Mouse (Mus musculus) gastrocnemius, postnatal 10 days (tissue): ENCODE measurements around the gene Cblc. TPM values are rescaled to one million over a fixed set of nuclear protein-coding genes. Genes with fewer than 3 reads are reported as not detected.

Experiments
- DNase-seq: peaks from one replicate; pipeline ENCODE4 v3.0.0; 2021; ENCODE audit warnings: mixed read lengths
- total RNA-seq, 2 experiments: library from RNA; stranded (reverse); gene quantifications; 2 replicates each; pipeline ENCODE4 v1.2.3; 2021

The Cblc gene
- total RNA-seq, 2 experiments from 2014 or later: 0.38 to 0.59 TPM

DNA sequence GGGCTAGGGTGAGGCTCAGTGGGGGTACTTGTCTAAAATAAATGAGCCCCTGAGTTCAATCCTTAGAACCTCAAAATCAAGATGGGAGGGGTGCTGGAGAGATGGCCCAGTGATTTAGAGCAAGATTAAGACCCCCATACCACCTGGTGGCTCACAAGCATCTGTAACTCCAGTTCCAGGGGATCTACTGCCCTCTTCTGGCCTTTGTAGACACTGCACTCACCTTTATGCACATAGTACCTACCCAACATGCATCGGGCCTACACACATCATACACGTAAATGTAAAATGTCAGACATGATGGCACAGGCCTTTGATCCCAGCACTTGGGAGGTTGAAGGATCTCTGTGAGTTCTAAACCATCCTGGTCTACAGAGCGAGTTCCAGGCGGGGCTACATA is 14.0 kb downstream of the Cblc start:
- peak; percentile 41 for DNase-seq

- DNase-seq: no peak
Measured at GRCm38 (mm10) chr7:19781741-19782140, 14.9 kb downstream of the Cblc start.

GRCm38 (mm10) chr7:19779903-19780302 is 16.7 kb downstream of the Cblc start:
- DNase-seq: no peak

DNA sequence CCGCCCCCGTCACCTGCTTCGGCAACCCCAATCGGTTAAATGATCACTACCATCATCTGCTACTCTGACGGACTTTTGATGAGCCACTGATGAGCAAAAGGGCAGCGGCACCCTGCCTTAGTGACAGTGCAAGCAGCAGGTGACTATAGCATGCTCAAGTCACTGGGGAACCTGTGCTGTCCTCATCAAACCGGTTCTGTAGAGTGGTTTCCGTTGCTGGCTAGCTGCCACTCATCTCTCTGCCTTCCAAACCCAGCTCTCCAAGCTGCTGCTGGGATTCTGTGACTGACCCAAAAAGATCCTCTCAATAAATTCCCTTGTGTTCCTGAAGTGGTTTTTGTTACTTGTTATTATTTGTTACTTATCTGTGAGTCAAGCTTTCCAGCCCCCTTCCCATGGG is 18.0 kb downstream of the Cblc start:
- DNase-seq: no peak

DNA sequence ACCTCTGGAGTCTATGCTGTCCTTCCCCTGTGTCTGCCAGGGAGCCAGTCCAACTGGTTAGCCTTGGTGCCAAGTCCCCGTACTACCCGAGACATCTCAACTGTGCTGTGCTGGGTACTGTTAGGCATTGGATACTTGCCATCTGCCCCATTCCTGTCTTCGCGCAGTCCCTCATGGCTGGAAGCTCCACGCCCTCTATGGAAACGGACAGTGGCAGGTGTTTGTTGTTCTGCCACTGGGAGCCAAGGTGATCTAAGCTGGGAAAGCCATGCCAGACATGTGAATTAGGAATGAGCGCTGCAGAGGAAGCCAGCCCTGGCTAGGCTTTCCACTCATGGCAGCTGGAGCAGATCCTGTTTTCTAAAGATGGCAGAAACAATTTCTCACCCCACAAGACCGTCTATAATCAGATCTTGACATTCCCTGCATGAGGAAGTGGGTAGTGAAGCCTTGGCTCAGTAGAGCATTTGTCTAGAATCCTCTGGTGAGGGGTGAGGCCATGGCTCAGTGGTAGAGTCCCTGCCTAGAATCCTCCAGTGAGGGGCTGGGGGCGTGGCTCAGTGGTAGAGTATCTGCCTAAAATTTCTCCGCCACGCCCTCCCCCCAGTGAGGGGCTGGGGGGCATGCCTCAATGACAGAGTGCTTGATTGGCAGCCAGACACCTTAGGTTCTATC is 19.4 kb downstream of the Cblc start:
- DNase-seq: peak; percentile 59

GRCm38 (mm10) chr7:19771682-19772081 is 24.9 kb downstream of the Cblc start:
- no peak for DNase-seq

DNA sequence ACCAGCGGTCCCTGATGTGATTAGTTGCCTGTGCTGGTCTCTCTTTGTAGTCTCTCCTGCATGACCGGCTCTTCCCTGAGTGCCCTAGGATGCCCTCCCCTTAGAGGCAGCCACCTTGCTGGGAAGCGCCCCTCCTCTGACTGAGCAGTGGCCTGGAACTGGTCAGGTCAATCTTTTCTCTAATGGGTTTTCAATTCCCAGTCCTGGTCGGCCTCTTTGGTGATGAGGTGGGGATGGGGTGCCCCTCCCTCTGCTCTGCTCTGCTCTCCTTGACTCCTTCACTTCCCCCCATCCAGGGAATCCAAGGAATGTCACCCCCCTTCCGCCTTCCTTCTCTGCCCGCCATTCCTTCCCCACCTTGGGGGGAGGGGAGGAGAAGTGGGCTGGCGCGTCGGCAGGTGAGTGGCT is 25.6 kb downstream of the Cblc start, which contains the start of gene Bcam:
Gene Bcam, minus strand, starts transcription at position 33 of the 408 bp plus-strand sequence.
- no peak for DNase-seq

DNA sequence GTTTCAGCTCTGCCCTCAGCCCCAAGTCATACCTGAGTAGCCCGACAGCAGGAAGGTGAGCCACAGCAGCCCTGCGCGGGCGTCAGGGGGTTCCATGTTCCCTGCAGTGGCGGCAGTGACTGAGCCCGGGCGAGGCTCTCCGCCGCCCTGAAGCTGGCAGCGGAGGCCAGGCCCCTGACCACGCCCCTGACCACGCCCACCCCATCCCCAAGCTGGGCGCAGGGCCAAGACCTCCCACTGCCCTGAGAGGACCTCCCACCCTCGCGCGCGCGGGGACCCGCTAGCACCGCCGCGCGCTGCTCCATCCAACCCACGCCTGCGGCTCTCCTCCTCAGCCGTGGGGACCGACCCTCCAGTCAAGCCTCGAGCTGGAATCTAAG is 26.2 kb downstream of the Cblc start:
- DNase-seq: peak; percentile 87

DNA sequence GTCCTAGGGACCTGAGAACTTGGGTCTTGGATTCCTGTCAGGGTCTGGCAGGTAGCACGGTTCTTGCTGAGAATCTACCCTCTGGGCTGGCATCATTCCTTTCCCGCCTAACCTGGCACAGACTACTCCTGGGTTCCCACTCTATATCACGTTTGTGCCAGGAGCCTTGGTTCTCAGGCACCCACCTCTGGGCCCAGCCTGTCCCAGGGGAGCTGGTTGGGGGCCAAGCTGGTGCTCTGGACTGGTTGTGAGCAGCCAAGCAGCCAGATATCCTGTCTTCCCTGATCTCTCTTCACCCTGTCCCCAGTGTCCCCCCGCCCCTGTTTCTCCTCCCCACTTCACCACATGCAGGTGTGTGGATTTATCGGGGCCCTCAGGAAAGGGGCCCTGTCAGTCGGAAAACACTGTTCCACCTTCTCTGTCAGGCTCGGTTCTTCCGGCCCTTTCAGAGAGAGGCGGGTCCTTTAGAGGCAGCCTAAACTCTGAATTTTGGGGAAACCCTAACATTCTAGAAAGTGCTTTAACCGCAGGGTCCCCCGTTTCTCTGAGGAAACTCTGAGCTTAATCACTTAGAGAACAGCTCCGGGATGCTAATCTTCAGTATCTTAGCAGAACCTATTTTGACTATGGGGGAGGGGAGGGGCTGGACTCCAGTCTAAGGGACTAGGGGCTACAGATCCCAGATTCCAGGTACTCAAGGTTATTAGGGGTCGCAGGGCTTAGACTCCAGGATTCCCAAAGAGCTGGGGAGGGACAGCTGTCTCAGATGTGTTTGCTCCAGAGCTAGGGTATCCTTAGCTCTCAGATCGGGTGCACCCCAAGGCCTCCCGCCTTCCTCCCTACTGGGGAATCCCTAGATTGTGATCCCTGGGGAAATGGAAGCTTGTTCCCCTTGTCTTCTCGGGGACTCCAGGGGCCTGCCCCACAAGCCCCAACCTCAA is 26.9 kb downstream of the Cblc start:
- no peak for DNase-seq

DNA sequence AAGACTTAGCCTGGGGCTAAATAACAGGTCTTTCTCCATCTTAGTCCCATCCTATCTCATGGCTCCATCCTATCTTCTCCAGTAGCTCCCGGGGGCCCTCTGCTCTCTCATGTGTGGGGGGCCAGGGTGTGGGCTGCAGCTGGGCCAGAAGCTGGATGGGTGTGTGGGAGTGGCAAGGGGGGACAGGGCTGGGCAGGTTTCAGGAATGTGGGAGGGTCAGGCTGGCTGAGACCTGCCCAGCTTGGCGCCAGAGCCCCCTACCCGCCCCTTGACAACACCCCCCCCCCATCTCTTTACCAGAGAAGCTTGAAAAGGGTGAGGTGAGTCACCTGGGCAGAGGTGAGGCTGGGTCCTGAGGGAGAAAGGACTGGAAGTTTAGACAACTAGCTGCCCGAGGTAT is 27.6 kb downstream of the Cblc start:
- no peak for DNase-seq

- no peak for DNase-seq
Measured at GRCm38 (mm10) chr7:19768251-19768650, 28.4 kb downstream of the Cblc start.

GRCm38 (mm10) chr7:19764581-19764980 is 32.0 kb downstream of the Cblc start:
- DNase-seq: no peak

DNA sequence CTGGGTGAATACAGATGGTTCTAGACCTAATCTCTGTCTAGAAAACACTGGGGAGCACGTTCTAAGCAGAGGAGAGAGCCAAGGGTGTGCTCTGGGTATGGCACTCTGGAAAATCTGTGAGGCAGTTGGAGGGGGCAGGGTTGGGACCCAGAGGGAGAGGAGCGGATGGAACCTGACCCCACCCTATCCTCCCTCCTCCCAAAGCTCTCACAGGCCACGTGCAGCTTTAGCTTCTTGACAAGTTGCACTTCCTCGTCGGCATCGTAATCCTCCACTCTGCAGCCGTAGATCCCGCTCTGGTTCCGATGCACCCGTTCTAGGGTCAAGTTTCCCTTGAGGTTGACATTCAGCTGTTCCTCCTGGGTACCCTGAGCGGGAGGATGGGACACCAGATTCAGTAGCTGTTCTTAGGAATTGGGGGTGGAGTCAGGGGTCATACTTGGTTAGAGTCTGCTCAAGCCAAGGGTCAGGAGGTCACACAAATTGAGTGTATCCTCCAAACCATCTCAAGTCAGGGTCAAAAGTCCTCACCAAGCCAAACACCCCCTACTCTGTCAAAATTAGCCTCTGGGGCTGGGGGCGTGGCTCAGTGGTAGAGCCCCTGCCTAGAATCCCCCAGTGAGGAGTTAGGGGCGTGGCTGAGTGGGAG is 32.7 kb downstream of the Cblc start:
- DNase-seq: no peak

DNA sequence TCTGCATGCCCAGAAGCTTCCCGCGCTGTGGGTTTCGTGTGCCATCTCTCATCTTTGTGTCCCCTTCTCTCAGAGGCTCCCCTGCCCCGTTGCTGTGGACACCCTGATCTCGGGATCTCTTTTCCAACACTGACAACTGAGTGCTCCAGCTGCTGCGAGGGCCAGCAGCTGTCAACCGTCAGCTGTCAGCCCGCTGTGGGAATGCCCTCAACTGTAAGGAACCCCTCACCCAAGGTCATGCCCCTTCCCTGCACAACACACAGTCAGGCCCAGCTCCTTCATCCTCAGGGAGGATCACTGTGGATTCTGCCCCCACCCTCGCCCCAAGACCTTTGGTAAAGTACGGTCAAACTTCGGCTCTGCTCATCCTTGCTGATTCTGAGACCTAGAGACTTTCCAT is 34.3 kb downstream of the Cblc start:
- no peak for DNase-seq

- DNase-seq: no peak
Measured at GRCm38 (mm10) chr7:19760021-19760420, 36.6 kb downstream of the Cblc start.

GRCm38 (mm10) chr7:19758623-19759022 is 38.0 kb downstream of the Cblc start:
- no peak for DNase-seq

DNA sequence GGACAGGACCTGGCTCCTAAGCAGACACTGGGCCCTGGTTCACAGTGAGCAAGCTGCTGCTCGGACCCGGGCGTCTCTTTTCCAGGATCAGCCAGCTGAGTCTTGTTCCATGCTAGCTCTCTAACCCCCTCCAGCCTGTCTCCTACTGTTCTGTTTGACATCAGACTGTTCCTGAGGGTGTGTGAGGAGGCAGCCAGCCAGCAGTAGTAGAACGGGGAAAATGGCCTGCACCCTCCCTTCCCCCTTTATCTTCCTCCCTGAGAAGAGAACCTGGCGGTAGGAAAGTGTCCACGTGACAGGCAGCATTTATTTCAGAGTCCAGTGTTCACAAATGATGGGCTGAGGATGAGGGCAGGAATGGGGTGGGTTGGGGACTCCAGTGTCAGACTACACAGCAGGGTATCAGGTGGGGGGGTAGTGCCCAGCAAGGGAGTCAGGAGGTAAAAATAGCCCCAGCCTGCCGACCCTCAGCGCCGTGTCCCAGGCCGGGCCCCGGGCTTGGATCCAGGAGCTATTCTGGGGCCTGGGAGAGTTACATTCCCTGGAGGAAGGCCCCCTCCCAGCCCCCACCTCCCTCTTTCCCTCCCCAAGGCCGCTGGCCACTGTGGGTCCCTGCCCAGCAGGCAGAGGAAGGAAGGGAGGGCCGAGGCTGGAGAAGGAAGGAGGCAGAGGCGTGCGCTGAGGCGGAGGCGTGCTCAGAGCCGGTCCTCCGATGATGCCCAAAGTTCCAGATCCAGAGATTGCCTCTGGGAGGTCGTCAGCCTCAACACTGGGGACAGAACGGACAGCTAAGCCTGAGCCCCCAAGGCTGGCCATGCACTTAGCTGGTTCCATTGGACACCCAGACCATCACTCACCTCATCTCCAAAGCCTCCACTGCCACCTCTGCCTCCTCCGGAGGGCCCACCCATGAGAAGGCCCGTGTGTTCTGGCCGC is 40.5 kb downstream of the Cblc start:
- DNase-seq: peak; percentile 72

DNA sequence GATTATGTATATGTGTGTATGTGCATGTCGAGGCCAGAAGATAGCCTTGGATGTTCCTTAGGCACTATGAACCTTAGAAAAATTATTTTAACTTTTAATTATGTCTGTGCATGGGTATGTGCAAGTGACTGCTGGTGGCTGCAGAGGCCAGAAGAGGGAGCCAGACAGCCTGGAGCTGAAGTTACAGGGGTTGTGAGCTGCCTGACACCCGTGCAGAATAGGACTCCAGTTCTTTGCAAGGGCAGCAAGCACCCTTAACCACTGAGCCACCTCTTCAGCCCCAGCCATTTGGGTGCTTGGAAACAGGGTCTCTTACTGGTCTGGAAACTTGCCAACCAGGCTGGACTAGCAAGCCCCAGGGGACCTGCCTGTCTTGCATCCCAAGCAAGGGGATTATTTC is 41.6 kb downstream of the Cblc start:
- DNase-seq: no peak

DNA sequence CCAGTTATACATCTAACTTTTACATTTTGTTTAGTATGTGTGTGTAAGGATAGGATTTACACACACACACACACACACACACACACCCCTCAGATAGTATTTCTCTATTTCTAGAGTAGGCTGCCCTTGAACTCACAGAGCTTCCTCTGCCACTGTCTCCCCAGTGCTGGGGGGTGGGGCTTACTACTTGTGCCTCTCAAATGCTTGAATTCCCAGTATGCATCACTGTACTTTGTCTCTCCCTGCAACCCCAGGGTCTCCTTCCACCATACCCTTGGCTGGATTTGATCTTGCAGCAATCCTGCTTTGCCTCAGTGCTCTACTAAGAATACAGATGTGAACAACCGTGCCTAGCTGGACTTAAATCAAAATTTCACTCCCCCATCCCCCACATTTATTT is 42.5 kb downstream of the Cblc start:
- DNase-seq: no peak

DNA sequence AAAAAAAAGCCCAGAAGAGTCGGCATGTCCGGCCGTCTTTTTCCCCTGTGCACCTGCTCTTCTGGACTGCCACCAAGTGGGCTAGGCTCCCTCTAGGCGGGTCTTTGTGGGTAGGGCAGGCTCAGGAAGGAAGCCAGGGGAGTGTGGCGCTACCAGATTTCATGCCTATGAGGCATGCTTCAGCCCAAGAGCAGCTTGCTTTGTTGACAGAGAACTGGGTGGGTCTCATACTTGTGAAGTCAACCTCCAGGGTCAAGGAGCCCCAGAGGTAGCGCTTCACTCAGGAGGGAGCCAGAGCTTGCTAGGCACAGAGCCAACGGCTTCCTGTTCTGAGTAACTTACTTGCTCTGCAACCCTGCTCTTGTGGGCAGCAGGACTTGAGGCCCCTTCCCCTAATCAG is 43.0 kb downstream of the Cblc start:
- no peak for DNase-seq

- DNase-seq: no peak
Measured at GRCm38 (mm10) chr7:19752652-19753051, 44.0 kb downstream of the Cblc start.

- DNase-seq: no peak
Measured at GRCm38 (mm10) chr7:19751070-19751383, 45.6 kb downstream of the Cblc start.
